Mouse (Mus musculus) embryo, embryonic 11 days (tissue): Measurements from ENCODE around the gene Kif26b.

Source experiments
- DNase-seq: peaks from one replicate; pipeline ENCODE4 v3.0.0-alpha.2; 2015

Kif26b gene

GRCm38 (mm10) chr1:178528431-178529351 lies at the start of gene Kif26b:
Kif26b (plus strand) TSS chr1:178529125.
- peak; percentile 82 for DNase-seq

- DNase-seq = no peak
Measured at GRCm38 (mm10) chr1:178483854-178484253, 45.1 kb upstream of the Kif26b start.

DNA sequence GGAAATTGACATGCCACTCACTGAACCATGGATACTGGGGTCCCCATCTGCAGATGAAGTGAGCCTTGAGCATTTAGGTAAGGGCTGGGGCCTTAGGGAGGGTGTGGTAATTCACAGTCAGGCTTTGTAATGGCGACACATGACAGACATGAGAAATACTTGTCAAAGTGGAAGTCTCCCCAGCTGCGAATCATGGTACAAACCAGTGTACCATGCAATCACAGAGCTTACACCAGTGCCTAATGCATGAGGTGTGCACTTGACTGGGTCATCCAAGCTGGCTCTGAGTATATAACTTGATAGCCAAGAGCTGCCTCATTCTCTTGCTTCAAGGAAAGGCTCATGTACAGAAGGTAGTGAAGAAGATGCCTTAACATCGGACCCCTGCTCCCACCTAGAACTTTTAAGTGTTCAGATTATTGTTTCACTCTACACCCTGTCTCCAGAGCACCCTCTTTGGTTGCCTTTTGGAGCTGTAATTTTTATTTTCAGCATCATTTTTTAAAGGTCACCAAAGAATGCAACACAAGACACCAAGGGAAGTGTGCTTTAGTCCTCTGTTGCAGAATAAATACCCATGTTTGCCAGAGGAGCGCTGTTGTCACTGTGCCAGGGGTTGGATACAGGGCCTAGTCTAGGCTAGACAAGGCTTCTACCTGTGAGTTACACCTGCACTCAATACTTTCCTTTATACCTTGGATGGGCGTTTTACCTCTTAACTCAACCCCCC lies 43.6 kb upstream of the Kif26b start:
- DNase-seq = no peak

- no peak for DNase-seq
Measured at GRCm38 (mm10) chr1:178485868-178486220, 43.1 kb upstream of the Kif26b start.

- DNase-seq = no peak
Measured at GRCm38 (mm10) chr1:178486828-178487227, 42.1 kb upstream of the Kif26b start.

DNA sequence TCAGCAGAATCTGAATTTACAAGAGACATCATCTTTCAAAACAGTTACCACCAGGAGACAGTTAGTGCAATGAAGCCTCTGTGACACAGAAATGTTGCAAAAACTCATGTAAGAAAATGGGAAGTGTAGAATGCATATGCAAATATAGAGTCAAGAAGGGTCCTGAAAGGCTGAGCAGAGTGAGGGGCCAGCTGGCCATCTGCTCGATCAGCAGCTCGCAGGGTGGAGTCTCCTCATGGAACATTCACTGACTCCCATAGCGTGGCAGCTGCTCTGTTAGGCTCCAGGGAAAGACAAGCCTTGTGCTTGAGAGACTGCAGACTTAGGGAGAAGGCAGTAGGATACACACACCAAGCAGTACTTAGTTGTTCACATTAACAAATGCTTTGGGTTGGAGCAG lies 39.8 kb upstream of the Kif26b start:
- peak; percentile 37 for DNase-seq

GRCm38 (mm10) chr1:178491733-178492132 lies 37.2 kb upstream of the Kif26b start:
- no peak for DNase-seq

GRCm38 (mm10) chr1:178492493-178492892 lies 36.4 kb upstream of the Kif26b start:
- DNase-seq = no peak

GRCm38 (mm10) chr1:178496186-178496585 lies 32.7 kb upstream of the Kif26b start:
- no peak for DNase-seq

- DNase-seq = peak; percentile 39
Measured at GRCm38 (mm10) chr1:178496841-178497240, 32.1 kb upstream of the Kif26b start.

- no peak for DNase-seq
Measured at GRCm38 (mm10) chr1:178506938-178507337, 22.0 kb upstream of the Kif26b start.

DNA sequence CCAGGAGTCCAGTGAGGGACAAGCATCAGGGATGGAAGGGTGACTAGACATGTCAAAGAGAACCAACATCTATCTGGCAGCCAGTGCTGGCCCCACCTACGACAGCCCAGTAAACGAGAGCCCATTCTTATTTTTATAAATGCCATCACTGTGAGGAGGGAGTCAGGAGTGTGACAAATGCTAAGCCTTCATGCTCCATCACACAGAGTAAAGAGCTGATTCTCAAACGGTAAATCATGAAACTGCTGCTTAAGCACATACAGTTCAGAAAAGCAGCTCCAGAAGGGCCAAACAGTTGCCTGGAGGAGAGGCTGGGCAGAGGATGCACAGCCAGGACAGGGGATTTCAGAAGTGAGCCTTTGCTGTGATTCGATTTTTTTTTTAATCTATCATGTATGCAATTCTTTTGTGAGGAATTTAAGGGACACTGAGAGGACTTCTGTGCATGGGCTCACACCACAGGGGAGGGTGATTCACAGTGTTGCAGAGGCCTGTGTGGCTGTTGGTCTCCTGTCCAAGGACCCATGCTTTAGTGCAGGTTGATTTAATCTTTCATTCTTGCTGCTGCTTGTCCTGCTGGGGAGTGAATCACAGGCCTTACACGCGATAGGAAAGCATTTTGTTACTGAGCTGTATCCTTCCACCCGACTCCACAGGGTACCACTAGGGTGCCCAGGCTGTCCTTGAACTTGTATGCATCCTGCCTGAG lies 16.4 kb upstream of the Kif26b start:
- no peak for DNase-seq

DNA sequence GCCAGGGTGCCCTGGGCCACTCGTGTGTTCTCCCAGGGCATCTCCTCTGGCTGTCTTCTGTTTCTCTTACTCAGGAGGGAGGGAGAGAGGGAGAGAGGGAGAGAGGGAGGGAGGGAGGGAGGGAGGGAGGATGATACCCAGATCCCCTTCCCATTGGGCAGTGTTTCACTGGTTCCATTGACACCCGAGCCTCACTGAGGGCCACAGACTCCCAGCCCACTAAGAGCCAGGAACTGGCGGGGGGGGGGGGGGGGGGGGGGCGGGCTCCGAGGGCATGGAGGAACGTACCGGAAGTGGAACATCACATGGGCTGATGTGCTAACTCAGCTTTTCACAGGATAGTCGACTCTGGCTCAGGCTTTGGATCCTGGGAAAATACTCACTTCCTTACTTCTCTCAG lies 15.0 kb upstream of the Kif26b start:
- DNase-seq = no peak

GRCm38 (mm10) chr1:178515839-178516238 lies 13.1 kb upstream of the Kif26b start:
- DNase-seq = no peak

DNA sequence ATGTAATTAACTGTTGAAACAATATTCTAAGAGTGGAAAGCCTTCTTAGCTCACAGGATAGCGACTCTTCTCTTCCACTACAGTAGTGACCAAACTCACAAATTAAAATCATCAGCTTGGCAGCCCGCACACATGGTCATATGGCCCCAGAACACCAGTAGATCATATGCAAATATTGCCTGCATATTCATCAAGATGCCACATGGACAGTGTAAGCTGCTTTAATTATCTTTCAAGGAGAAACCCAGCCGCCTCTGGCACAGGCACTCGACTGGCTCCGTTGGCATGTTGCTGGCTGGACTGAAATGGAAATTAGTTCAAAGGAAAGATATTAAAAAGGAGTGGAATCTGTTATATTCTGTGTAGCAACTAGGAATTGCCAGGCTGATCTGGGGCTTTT lies 6.5 kb upstream of the Kif26b start:
- DNase-seq = no peak

- DNase-seq = peak; percentile 31
Measured at GRCm38 (mm10) chr1:178523152-178523551, 5.8 kb upstream of the Kif26b start.

GRCm38 (mm10) chr1:178527185-178527546 lies 1.8 kb upstream of the Kif26b start:
- peak; percentile 92 for DNase-seq

- peak; percentile 73 for DNase-seq
Measured at GRCm38 (mm10) chr1:178527547-178528361, 1.2 kb upstream of the Kif26b start.

DNA sequence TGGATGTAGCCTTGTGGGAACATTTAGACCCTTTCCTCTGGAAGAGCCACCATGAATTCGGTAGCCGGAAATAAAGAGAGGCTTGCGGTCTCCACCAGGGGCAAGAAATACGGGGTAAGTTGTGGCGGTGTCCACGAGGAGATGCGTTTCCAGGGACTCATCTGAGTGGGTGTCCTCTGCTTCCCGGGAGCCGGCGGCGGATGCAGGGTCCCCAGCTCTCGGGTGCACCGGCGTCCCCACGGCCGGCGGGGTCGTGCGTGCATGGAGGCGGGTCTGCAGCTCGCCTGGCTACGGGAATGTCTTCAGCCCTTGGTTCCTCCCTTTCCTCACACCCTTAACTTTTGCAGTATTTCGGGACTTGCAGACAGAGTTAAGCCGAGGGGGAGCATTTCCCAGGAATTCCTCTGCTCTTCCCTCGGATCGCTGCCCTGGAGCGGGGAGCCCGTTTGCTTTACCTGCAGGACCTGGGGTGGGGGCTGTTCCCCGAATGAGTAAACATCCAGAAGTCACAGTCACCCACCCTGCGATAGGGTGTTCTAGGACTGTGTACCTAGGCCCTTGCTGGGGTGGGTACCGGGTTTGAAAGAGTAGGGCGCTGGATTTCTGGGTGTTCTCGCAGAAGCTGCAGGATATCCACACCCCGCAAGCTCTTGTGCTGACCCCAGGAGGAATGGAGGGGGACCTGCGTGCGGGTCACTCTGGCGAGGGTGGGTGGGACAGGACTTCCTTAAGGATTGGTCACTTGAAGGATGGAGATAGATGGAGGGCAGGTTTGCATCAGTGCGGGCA lies 781 bp downstream of the Kif26b start:
- DNase-seq = peak; percentile 53

GRCm38 (mm10) chr1:178530301-178531078 lies 1.6 kb downstream of the Kif26b start:
- peak; percentile 91 for DNase-seq

DNA sequence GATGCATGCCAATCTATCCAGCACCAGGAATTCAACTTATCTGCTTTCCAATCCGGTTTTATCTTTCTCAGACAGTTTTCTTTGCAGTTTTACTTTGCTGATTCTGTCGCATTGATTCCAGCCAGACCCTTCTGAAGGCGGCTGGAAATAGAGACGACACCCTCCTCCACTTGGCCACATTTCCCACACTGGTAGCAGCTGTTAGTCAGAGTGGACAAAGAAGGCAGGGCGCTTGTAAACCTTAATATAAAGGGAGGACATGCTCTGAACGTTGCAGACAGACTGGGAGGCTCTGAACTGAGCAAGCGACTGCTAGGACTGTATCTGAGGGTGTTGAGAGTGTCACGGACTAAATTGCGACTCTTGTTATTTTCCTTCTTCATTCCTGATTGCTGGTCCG lies 11.3 kb downstream of the Kif26b start:
- DNase-seq = no peak
